Mouse (Mus musculus): ENCODE data around the gene Cryga.

DNA sequence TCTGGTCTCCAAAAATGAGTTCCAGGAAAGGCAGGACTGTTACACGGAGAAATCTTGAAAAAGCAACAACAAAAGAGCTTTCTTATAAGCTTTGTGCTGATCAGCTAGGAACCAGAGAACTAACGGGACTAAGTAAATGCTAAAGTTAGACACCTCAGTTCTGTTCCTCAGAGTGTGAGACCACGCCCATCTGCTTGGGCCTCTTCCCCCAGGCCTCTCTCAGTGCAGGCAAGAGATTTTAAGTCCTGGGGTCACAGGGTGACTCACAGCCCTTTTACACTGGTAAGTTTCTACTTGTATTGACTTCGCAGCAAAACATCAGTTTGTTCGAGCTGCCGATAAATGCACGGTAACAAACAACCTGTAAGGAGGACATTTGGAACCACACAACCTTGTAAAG is 51.5 kb downstream of the Cryga start:
- no peak for TF ChIP-seq FLI1 (IDR thresholded peaks at IDR 0.05; ENCODE audit: low read length)
- TF ChIP-seq GATA1 (IDR thresholded peaks at IDR 0.05; ENCODE audit: borderline replicate concordance, low read length), result no peak
